Mouse (Mus musculus) spleen, postnatal 36 days (tissue): ENCODE measurements at regions not wholly inside any gene's neighbourhood (a gene's known extent, or its start where the extent isn't known, plus 50 kb on each side); places are given as distances from the start of the nearest gene placed in this dataset.
A peak's percentile ranks its signal among the peaks of the same experiment; 100 is the strongest.

Experiments
- DNase-seq, 2 experiments: peaks; one replicate each; pipeline ENCODE4 v3.0.0; 2022; ENCODE audit warnings: low spot score in 2 of 2, mixed read lengths in 1 of 2

- DNase-seq, result no peak
Observed at GRCm38 (mm10) chr2:133362693-133363443, 189.1 kb upstream of the Bmp2 start.

- DNase-seq, result no peak
Observed at GRCm38 (mm10) chr2:133371490-133372215, 180.3 kb upstream of the Bmp2 start.

GRCm38 (mm10) chr2:133373543-133373942 lies 178.4 kb upstream of the Bmp2 start:
- DNase-seq, result no peak

- DNase-seq, result no peak
Observed at GRCm38 (mm10) chr2:133381054-133381453, 170.9 kb upstream of the Bmp2 start.

GRCm38 (mm10) chr2:133383135-133383920 lies 168.6 kb upstream of the Bmp2 start:
- DNase-seq, result no peak

GRCm38 (mm10) chr2:133385297-133385696 lies 166.7 kb upstream of the Bmp2 start:
- no peak for DNase-seq

GRCm38 (mm10) chr2:133387349-133387748 lies 164.6 kb upstream of the Bmp2 start:
- DNase-seq, result no peak

GRCm38 (mm10) chr2:133392298-133392697 lies 159.7 kb upstream of the Bmp2 start:
- DNase-seq, result no peak

GRCm38 (mm10) chr2:133397566-133397965 lies 154.4 kb upstream of the Bmp2 start:
- no peak for DNase-seq

GRCm38 (mm10) chr2:133399059-133399690 lies 152.8 kb upstream of the Bmp2 start:
- DNase-seq, result no peak

- DNase-seq, result no peak
Observed at GRCm38 (mm10) chr2:133400963-133401362, 151.0 kb upstream of the Bmp2 start.

- no peak for DNase-seq
Observed at GRCm38 (mm10) chr2:133416990-133417581, 134.9 kb upstream of the Bmp2 start.

GRCm38 (mm10) chr2:133419686-133420303 lies 132.2 kb upstream of the Bmp2 start:
- no peak for DNase-seq

- DNase-seq, result no peak
Observed at GRCm38 (mm10) chr2:133425538-133425937, 126.4 kb upstream of the Bmp2 start.

GRCm38 (mm10) chr2:133427039-133427438 lies 124.9 kb upstream of the Bmp2 start:
- DNase-seq, result no peak

GRCm38 (mm10) chr2:133429369-133430062 lies 122.4 kb upstream of the Bmp2 start:
- peak in 1 of 2 experiments; percentile 4 for DNase-seq

GRCm38 (mm10) chr2:133430741-133431438 lies 121.1 kb upstream of the Bmp2 start:
- no peak for DNase-seq

GRCm38 (mm10) chr2:133432141-133432813 lies 119.7 kb upstream of the Bmp2 start:
- DNase-seq, result no peak
